Mouse (Mus musculus) megakaryocyte, adult 5-6 weeks (primary cell): ENCODE data around the gene Fndc1. TPM values are rescaled to one million over a fixed set of nuclear protein-coding genes. Genes with fewer than 3 reads are reported as not detected.

Experiments
- ATAC-seq: 2 replicates; pipeline ENCODE4 v1.8.0; 2016; ENCODE audit warnings: mild to moderate bottlenecking, inconsistent platforms; ENCODE audit not compliant: poor library complexity, severe bottlenecking
- total RNA-seq, 2 experiments: library from RNA; stranded (forward) in 1 of 2; stranded (reverse) in 1 of 2; fragments of 153-499, 151-499 nt in 1 of 2; fragments of 221-1000, 200-1000 nt in 1 of 2; gene quantifications; 2 replicates each; pipeline versions ENCODE4 v1.2.3 to v1.2.4; 2015 to 2017

Gene Fndc1
- total RNA-seq, 2 experiments from 2014 or later = not detected

GRCm38 (mm10) chr17:7713020-7713419 lies 114.1 kb downstream of the Fndc1 start:
- no peak for ATAC-seq

GRCm38 (mm10) chr17:7707073-7707472 lies 120.0 kb downstream of the Fndc1 start:
- ATAC-seq = no peak

GRCm38 (mm10) chr17:7690271-7690670 lies 136.8 kb downstream of the Fndc1 start:
- ATAC-seq = no peak

Other genes with a start within 250 kb of the Fndc1 start
- gene Tagap, start 98.7 kb upstream of the Fndc1 start, total RNA-seq (2015) = 80.4 and 83.9 TPM in 2 replicates
- 60.7 and 62.1 TPM in 2 replicates for gene Tagap, start 98.7 kb upstream of the Fndc1 start, total RNA-seq (2017)
- 33.5 and 43.2 TPM in 2 replicates for gene Rsph3a, start 118.3 kb upstream of the Fndc1 start, total RNA-seq (2015)
- gene Rsph3a, start 118.3 kb upstream of the Fndc1 start, total RNA-seq (2017) = 17.9 and 26.0 TPM in 2 replicates